Mouse (Mus musculus) thymus, postnatal 36 days (tissue): ENCODE data around the gene Foxr1.

ENCODE experiments used
- DNase-seq, 2 experiments: peaks; one replicate each; pipeline ENCODE4 v3.0.0; 2022; ENCODE audit warnings: mixed read lengths in 2 of 2

Foxr1 gene

GRCm38 (mm10) chr9:44440961-44441360, at the start of gene Foxr1:
Foxr1 (minus strand) TSS chr9:44441136.
- DNase-seq, result no peak

GRCm38 (mm10) chr9:44490086-44490967, 49.4 kb upstream of the Foxr1 start:
- DNase-seq, result peak in 1 of 2 experiments; percentile 10

DNA sequence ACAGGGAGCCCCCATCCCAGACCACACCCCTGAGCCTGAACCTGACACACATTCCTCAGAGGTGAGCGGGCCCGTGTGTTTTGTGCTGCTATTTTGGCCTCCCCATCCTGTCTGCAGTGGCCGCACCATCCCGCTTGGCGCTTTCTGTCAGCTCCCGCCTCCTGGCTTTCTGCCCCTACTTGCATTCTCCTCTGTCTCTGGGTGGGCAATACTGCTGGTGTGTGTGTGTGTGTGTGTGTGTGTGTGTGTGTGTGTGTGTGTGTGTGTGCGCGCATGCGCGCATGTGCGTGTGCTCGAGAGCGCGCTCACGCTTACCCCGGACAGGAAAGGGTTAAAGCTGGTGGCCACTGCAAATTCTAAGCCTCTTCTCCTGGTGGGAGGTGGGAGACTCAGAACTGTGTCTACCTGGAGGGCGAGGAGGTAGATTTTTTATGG, 48.7 kb upstream of the Foxr1 start:
- DNase-seq, result peak in 1 of 2 experiments; percentile 9

GRCm38 (mm10) chr9:44488855-44489381, 48.0 kb upstream of the Foxr1 start:
- DNase-seq, result peak; percentile 2 to 14

DNA sequence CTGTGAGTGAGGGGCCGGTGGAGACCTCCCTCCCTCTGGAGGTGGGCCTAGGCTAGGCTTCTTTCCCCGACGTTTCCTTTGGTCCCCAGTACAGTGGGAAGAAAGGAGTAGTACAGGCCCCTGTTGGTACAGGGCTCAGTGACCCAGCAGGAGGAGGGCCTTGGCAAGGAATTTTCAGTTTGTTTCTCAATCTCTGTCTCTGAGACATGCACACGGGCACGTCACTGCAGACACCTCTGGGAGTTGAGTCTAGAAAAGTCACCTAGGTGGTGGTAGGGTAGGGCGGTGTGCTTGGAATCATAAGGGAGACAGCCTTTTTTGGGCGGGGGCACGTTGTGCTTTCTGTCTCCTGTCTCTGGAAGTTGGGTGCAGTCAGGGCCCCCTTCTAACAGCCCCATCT, 47.5 kb upstream of the Foxr1 start:
- no peak for DNase-seq

DNA sequence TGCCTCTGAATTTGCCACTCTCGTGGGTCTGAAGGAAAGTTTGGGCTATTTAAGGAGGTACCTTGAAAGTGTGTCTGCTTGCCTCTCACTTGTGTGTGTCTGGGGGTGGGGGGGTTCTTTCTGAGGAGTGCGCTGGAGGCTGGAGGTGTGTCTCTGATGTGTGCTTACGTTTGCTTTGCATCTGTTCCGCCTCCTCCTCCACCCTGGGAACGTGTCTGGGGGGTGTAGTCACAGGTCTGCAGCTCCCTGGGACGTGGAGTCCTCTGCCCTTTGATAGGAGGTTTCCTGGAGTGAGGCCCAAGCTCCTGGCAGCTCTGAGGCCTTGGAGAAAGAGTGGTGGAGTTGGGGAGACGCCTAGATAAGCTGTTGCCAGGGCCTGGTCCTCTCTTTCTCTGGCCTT, 46.5 kb upstream of the Foxr1 start:
- DNase-seq, result peak; percentile 2 to 7

GRCm38 (mm10) chr9:44486741-44487421, 45.9 kb upstream of the Foxr1 start:
- DNase-seq, result no peak

- peak in 1 of 2 experiments; percentile 6 for DNase-seq
Measured at GRCm38 (mm10) chr9:44486335-44486734, 45.4 kb upstream of the Foxr1 start.

DNA sequence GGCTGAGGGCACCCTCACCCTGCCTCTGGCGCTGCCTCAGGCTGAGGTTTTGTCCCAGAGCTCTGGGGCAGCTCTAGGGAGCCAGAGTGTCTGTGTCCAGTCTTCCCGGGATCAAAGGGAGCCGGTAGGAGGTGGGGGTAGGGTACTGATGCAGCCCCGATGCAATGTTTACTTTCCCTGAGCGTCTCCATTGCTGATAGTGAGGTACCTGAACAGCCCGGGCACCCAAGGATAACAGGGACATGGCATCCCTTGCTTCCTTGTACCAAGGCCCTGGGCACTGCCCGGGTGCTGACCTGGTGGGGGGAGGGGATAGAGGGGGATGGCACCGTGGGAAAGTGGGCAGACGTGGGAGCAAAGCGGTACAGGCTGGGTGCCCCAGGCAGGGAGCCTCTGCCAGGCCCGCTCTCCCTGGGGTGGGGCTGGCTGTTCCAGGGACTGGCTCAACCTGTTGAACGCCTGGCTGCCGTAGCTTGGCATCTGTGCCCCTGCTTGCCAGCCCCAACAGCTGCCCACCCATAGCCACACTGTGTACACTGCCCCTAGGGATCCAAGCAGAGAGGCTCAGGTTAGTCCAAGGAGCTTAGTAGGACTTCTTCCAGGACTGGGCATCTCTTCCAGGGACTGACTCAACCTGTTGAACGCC, 44.7 kb upstream of the Foxr1 start:
- peak in 1 of 2 experiments; percentile 13 for DNase-seq

- no peak for DNase-seq
Measured at GRCm38 (mm10) chr9:44485105-44485515, 44.2 kb upstream of the Foxr1 start.

GRCm38 (mm10) chr9:44484311-44485104, 43.6 kb upstream of the Foxr1 start:
- peak in 1 of 2 experiments; percentile 6 for DNase-seq

- DNase-seq, result peak; percentile 58 to 63
Measured at GRCm38 (mm10) chr9:44483510-44484044, 42.6 kb upstream of the Foxr1 start.

- peak in 1 of 2 experiments; percentile 62 for DNase-seq
Measured at GRCm38 (mm10) chr9:44483041-44483509, 42.1 kb upstream of the Foxr1 start.

DNA sequence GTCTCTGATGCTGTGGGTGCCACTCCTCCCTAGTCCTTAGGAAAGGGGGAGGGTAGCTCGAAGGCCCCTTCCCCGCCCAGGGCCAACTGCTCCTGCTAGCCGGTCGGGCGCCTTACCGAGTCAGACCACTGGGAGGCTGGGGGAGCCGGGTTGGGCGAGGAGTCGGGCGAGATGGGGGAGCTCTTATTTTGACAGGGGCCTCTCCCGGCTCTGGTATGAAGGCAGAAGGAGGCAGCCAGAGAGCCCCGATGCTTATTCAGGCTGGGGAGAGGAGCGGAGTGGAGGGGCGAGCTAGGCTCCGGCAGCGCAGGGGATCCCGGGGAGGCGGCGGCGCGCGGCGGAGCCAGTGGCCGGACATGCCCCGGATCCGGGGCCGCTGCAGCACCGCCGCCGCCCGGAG, 41.6 kb upstream of the Foxr1 start, which contains the start of gene Bcl9l:
Gene Bcl9l (plus strand): TSS at position 274 of the 400 bp plus-strand sequence.
- DNase-seq, result peak; percentile 89 to 93

DNA sequence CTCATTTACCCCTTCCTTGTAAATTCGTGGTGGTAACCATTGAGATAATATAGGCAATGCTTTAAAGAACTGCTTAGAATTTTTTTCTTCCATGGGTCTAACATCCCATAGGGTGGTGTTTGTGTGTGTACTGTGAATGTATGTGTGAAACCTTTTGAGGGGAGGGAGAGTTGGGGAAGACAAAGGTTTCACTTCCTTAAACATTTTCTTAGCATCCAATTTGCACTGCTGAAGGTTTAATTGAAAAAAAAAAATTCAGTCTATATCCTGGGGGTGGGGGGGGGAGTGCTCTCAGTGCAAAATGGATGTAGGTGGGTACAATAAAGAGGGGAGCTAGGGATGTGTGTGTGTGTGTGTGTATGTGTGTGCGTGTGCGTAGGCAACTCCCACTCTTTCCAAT, 41.2 kb upstream of the Foxr1 start:
- DNase-seq, result no peak

DNA sequence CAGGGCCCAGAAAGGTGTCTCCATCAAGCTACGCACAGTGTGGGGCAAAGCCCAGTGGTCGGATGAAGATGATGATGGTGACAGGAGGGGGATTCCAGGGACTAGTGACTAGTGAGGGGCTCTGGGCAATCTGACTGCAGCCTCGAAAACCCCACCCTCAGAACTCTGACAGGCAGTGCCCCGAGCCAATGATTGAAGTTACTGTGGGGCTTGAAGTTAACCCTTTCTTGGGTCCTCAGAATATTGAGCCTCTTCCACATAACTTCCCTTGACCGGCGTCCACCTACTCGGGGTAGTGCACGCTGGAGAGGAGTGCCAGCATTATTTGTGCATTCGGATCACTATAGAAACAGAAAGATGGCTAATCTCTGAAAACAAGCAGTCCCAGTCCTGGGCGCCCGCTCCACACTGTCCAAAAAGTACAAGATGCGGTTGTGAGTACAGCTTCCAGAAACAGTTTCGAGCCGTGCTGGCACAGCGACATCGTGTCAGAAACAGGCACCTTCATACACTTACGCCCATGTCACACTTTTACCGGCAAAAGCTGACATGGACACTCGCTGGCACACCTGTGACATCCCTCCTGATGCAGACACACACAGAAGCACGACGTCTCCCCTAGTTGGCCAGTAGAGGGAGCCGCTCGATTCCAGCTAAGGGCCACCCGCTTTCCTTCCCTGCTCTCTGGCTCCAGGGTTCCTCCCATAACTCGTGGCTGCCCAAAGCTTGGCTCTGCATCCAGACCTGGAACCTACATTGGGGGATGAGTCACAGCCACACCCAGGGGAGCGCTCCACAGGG, 38.9 kb upstream of the Foxr1 start:
- peak; percentile 82 to 86 for DNase-seq

GRCm38 (mm10) chr9:44478959-44479605, 38.1 kb upstream of the Foxr1 start:
- peak; percentile 52 to 64 for DNase-seq

DNA sequence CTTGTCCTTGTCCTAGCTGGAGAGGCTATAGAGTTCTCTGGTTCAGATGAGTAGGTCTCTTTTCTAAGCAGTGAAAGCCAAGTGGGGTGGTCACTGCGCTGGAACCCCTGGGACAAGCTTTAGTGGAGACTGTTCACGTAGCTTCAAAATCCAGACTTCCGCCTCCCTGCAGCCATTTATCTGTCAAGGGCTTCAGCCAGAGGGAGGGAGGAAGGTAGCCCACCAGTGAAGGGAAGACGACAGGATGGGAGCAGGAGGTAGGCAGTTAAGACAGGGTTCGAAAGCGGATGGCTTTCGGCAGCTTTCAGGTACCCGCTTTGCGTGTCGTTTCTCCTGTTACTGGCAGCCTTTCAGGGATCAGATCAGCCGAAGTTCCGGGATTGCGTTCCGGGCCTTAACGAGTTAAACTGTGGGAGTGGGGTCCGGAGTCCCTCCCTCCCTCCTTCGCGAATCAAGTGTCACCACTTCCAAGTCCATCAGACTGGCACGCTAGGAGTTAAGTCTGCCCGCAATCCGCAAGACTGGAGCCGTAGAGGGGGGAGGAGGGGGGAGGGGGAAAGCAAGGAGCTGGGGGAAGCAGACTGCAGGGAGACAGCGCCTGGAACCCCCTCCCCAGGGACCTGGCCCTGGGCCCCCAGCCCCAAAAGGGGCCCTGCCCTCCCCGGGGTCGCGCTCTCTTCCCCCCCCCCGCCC, 37.4 kb upstream of the Foxr1 start:
- DNase-seq, result peak; percentile 36 to 49
